Mouse (Mus musculus) intestine, embryonic 15.5 days (tissue): Measurements from ENCODE around the gene Fam184a. TPM values are rescaled to one million over a fixed set of nuclear protein-coding genes. Genes with fewer than 3 reads are reported as not detected.

ENCODE experiments used
- polyA plus RNA-seq: library from polyadenylated mRNA; unstranded; fragments of >200 nt; fragmentation: Nextera tagmentation; extraction: Ambion mirVana; gene quantifications from 2 replicates; pipeline ENCODE4 v1.2.1, GENCODE M21; 2015

Gene Fam184a
- polyA plus RNA-seq, 1 experiment from 2014 or later, result 2.2 TPM

Other genes starting within 250 kb of the Fam184a start
- 79.3 and 97.2 TPM in 2 replicates for gene Asf1a, start 154.4 kb downstream of the Fam184a start, polyA plus RNA-seq
- 7.4 and 8.3 TPM in 2 replicates for gene Mcm9, start 120.7 kb downstream of the Fam184a start, polyA plus RNA-seq